Mouse (Mus musculus) CD4-positive helper T cell, adult 2 months (primary cell): Measurements from ENCODE around the gene Ctbp2.

Experiments used
- DNase-seq: peaks from one replicate; pipeline ENCODE4 v3.0.0-alpha.2; 2012; ENCODE audit warnings: low read depth, missing footprints, low spot score

The Ctbp2 gene

DNA sequence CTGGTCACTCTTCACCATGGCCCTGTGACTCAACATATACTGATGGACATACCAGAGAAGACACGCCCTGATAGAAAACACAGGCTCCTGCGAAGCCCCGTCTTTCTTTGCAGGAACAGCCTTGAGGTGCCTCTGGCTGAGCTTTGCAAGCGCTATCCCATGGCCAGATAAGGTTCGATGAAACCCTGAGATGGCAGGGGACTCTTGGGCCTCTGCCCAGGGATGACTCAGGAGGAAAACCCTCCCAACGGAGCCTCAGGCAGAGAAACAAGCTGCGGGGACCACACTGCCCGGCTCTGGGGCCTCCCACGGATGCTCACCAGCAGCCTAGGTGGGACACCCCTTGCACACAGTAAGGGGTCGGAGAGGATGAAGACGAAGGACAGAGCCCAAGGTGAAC is 116.8 kb downstream of the Ctbp2 start:
- no peak for DNase-seq

GRCm38 (mm10) chr7:133005772-133006171 is 118.4 kb downstream of the Ctbp2 start:
- no peak for DNase-seq

- DNase-seq = peak; percentile 61
Measured at GRCm38 (mm10) chr7:133003421-133003820, 120.7 kb downstream of the Ctbp2 start.

- no peak for DNase-seq
Measured at GRCm38 (mm10) chr7:133002271-133002670, 121.9 kb downstream of the Ctbp2 start.

GRCm38 (mm10) chr7:133001388-133001787 is 122.8 kb downstream of the Ctbp2 start:
- DNase-seq = no peak

- no peak for DNase-seq
Measured at GRCm38 (mm10) chr7:132999061-132999460, 125.1 kb downstream of the Ctbp2 start.

DNA sequence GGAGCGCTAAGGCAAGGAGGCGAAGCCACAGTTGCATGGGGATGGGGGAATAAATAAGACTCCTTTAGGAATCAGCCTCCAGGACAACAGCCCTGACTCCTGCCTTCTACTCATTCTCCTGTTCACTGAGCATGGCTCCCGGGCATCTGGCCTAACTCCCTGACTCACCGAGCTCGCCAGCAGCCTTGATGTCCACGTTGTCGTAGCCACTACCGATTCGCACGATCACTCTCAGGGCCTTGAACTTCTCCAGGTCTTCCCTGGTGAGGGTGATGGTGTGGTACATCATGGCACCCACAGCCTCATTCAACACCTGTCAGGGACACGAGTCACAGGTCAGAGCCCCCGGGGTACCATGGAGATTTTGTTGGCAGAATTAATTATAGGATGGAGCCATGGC is 125.5 kb downstream of the Ctbp2 start:
- DNase-seq = no peak

DNA sequence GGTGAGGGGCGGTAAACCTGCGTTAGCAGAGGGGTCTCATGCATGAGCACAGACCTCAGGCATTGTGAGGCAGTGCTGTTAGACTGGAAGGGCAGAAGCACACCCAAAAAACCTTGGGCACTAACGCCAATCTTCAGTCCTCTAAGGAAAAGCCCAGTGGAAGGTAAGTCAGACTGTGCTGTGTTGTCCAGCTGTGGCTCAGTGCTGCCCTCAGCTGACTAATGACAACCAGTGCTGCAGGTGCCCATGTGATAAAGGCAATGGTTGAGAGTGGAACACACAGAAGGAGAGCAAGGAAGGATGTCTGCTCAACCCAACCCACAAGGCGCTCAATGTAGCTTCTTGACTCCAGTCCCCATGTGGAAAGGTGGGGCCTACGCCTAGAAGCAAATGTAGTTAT is 127.8 kb downstream of the Ctbp2 start:
- DNase-seq = no peak

- DNase-seq = no peak
Measured at GRCm38 (mm10) chr7:132994628-132995191, 129.4 kb downstream of the Ctbp2 start.

DNA sequence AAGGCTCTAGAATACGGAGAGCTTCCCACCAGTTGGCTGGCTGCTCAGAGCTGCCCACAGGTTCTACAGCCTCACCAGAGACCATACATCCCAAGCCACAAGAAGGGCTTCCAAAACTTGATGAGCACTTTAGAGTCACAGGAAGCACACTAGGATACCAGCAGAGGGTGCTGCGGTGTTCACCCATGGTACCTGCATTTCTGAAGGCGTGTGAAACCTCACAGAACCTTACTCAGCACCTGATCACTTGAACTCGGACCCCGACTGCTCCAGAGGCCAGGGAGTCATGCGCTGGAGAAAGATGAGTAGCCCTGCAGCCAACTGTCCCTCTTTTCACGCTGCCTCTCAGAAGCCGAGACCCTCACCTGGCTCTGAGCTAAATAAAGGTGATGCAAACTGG is 130.0 kb downstream of the Ctbp2 start:
- no peak for DNase-seq

GRCm38 (mm10) chr7:132992967-132993615 is 131.1 kb downstream of the Ctbp2 start:
- no peak for DNase-seq

- no peak for DNase-seq
Measured at GRCm38 (mm10) chr7:132991240-132991900, 132.8 kb downstream of the Ctbp2 start.

DNA sequence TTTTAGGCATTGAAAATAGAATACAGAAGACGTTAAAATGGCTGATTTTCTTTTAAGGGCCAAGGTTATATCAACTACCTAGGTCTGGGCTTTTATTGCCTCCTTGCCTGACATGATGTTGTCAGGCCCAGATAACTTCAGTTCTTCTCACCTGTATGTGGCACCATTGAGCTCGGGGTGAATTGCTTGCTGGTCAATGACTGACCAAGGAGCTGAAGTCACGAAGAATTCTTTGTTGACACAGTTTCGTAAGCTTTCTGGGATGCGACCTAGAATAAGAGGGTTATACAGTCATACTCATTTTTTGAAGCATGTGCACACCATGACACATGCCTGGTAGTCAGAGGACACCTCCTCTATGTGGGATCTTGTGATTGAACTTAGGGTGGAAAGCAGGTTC is 134.3 kb downstream of the Ctbp2 start:
- DNase-seq = no peak

DNA sequence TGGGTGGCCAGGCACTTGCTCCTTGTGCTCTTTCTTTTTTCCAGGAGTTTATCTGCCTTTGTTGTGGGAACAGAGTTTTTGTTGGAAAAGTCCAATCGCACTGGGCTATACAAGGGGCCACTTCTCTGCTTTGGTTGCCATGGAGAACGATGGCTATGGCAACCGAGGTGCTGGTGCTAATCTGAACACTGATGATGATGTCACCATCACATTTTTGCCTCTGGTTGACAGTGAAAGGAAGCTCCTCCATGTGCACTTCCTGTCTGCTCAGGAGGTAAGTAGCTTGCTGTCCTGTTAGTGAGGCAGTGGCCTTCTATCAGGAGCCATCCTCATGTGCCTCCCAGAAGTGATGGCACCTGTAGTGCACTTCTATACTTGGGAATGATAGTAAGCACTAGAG is 141.5 kb downstream of the Ctbp2 start:
- DNase-seq = no peak

DNA sequence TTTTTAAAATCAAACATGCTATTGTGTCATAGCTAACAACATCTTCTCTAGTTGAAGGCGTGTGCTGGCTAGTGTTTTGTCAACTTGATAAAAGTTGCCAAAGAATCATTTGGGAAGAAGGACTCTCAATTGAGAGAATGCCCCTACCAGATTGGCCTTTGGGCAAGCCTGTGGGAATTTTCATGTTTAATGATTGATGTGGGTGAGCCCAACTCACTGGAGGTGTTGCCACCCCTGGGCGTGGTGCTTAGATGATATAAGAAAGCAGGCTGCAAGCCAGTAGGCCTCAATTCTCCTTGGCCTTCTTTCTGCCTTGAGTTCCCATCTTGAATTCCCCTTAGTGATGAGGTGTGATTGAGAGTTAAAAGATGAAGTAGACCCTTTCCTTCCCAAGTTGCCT is 146.2 kb downstream of the Ctbp2 start:
- no peak for DNase-seq

GRCm38 (mm10) chr7:132976079-132976478 is 148.1 kb downstream of the Ctbp2 start:
- DNase-seq = no peak

DNA sequence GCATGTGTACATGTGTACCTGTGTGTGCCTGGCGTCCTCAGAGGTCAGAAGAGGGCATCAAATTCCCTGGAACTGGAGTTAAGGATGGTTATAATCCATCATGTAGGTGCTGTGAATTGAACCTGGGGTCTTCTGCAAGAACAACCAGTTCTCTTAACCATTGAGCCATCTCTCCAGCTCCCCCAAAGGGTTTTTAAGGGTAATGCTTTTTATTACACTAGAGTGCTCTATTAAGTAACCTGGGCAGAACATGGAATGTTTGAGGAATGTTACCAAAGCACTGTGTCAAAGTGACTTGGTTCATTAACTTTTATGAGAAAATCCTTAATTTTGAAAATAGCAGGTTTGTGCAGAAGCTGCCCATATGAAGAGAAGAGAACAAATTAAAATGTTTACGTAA is 152.1 kb downstream of the Ctbp2 start:
- no peak for DNase-seq

- no peak for DNase-seq
Measured at GRCm38 (mm10) chr7:132965707-132966106, 158.4 kb downstream of the Ctbp2 start.

DNA sequence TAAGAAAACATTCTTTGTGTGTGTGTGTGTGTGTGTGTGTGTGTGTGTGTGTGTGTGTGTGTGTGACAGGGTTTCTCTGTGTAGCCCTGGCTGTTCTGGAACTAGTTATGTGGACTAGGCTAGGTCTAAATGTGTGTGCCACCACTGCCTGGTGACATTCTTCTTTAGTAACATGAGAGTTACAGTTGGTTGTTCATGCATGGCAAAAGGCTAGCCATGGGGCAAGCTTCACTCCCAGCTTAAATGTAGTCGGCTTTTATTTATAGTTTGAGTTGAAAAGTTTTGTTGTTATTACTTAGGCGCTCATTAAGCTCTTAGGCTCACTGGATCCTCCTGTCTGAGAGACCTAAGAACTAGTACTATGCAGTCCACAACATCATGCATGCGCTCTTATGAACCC is 159.8 kb downstream of the Ctbp2 start:
- DNase-seq = no peak

GRCm38 (mm10) chr7:132950613-132951012 is 173.5 kb downstream of the Ctbp2 start:
- DNase-seq = no peak

GRCm38 (mm10) chr7:132949968-132950367 is 174.2 kb downstream of the Ctbp2 start:
- no peak for DNase-seq

- DNase-seq = no peak
Measured at GRCm38 (mm10) chr7:132940569-132940968, 183.6 kb downstream of the Ctbp2 start.

GRCm38 (mm10) chr7:132939118-132939517 is 185.0 kb downstream of the Ctbp2 start:
- no peak for DNase-seq
